Mouse (Mus musculus): ENCODE results near the gene Pik3r6. TPM values are rescaled to one million over a fixed set of nuclear protein-coding genes. Genes with fewer than 3 reads are reported as not detected.

The Pik3r6 gene
- 1 to 10 TPM; 5.0 to 6.4 TPM for total RNA-seq (2021)
- long read RNA-seq, experiment 1, partial matches to known transcripts: 0 of 6 reads
- long read RNA-seq, experiment 1, other reads (novel, unspliced or antisense): 4 of 6 reads
- long read RNA-seq, experiment 2, partial matches to known transcripts: 0 of 2 reads
- long read RNA-seq, experiment 2, other reads (novel, unspliced or antisense): 2 of 2 reads

DNA sequence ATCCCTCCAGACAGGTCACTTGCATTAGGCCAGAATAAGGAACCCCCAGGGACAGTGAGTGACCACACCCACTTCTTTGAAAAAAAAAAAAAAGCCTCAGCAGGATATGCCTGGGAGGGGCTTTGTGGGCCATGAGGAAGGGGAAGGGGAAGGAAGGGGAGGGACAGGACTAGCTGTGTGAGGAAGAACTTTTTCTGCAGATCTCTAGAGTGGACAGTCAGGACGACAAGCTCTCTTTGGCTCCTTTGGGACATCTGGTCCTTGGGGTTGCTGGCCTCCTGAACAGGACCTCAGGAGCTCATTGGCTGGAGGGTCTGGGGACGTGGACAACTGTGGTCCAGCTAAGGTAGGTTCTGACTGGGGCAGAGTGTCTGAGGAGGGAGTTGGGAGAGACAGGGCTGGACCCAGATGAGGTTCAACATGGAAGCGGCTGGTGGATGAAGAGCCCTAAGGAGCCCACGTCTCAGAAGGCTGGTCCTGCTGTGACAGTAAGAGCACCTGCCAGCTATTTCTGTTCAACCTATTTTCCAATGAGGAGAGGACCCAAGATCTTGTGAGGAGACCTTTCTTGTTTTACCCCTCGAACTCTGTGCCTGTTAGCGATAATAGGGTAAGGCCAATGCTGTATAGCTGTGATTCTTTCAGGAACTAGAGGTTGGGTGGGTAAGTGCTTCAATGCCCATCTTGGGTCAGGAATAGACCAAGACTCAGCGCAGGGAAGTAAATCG is at the start of gene Pik3r6:
Gene Pik3r6 (plus strand): TSS at position 118 of the 728 bp plus-strand sequence.
- TF ChIP-seq CTCF (IDR thresholded peaks at IDR 0.05): no peak
- H3K27ac ChIP-seq: no peak within 1 kb of the TSS
- H3K4me3 ChIP-seq: peak within 1 kb of the TSS; percentile 24
- intact Hi-C loops (cut with DNase I): no loop called here
- DNase-seq (ENCODE audit: extremely low spot score in 1 of 2, low spot score in 2 of 2): no peak

DNA sequence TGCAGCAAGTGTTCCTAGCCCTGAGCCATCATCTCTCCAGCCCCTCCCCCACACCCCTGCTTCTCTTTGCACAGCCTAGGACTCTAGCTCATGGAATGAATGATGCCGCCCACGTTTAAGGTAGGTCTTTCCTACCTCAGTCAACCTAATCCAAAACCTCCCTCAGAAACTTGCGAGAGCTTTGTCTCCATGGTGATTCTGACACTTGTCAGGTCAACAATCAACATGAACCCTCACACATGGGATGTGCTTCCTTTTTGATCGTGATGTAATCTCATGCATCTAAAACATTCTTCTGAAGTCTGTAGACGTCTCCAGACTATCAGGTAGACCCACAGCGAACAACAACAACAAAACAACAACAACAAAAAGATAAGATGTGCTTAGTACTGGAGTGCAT is 49.5 kb upstream of the Pik3r6 start:
- H3K4me3 ChIP-seq: no peak overlapping the region
- no peak overlapping the region for H3K27ac ChIP-seq
- intact Hi-C loops (cut with DNase I): no loop called here
- TF ChIP-seq CTCF (IDR thresholded peaks at IDR 0.05): no peak
- no peak for DNase-seq (ENCODE audit: extremely low spot score in 1 of 2, low spot score in 2 of 2)

DNA sequence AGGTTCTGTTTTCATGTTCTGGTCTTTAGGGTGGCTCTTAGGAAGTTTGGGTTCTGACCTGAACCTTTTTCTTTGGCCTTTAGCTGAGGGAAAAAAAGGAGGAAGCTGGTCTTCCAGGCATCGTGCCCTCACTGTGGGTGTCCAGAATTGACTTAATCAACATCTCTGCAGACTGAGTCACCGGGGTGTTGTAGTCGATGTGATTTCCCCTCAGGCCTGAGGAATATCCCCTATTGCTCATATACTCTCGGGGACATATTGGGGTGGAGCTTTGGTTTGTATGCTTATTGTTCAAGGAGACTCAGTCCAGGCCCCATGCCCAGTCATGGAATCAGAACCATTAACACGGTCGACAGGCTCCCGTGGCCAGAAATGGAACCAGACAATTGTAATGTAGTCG is 44.7 kb upstream of the Pik3r6 start:
- Histone ChIP-seq H3K4me3 (no peak overlapping the region), H3K27ac (no peak overlapping the region)
- intact Hi-C loops (cut with DNase I): no loop called here
- DNase-seq (ENCODE audit: extremely low spot score in 1 of 2, low spot score in 2 of 2): no peak
- no peak for TF ChIP-seq CTCF (IDR thresholded peaks at IDR 0.05)

DNA sequence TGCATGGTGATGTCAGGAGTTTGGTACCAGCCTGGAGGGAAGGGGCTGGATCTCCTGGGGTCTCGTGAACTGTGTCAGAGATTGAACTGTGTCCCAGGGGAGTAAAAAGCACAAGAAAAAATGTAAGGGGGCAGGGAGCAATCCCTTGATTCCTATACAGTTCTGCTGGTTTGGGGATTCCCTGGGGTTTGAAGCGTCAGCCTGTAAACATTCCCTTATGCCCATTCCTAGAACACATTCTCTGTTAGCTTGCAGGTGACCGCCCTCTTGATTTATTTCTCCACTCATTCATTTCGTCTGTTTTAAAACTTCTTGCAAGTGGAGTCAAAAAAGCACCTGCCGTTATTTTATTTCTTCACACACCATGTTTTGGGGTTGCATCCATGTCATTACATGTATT is 43.8 kb upstream of the Pik3r6 start:
- H3K4me3 ChIP-seq: no peak overlapping the region
- intact Hi-C loops (cut with DNase I): no loop called here
- DNase-seq (ENCODE audit: extremely low spot score in 1 of 2, low spot score in 2 of 2): no peak
- no peak for TF ChIP-seq CTCF (IDR thresholded peaks at IDR 0.05)
- no peak overlapping the region for H3K27ac ChIP-seq

DNA sequence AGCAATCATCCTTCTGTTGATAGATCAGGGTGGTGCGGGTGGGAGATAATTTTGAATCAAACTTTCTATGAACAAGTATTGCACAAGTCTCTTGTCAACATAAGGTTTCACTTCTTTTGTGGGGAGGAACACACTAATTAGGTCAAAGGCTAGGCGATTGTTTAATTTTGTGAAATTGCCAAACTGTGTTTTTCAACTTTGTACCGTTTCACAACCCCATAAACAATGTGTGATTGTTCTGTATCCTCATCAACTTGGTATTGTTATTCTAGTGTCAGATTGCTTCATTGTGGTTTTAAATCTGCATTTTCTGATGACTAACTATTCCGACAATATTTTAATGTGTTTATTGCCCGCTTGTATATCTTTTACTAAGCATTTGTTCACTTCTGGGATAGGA is 43.3 kb upstream of the Pik3r6 start:
- H3K27ac ChIP-seq: no peak overlapping the region
- H3K4me3 ChIP-seq: no peak overlapping the region
- no peak for TF ChIP-seq CTCF (IDR thresholded peaks at IDR 0.05)
- intact Hi-C loops (cut with DNase I): no loop called here
- no peak for DNase-seq (ENCODE audit: extremely low spot score in 1 of 2, low spot score in 2 of 2)

DNA sequence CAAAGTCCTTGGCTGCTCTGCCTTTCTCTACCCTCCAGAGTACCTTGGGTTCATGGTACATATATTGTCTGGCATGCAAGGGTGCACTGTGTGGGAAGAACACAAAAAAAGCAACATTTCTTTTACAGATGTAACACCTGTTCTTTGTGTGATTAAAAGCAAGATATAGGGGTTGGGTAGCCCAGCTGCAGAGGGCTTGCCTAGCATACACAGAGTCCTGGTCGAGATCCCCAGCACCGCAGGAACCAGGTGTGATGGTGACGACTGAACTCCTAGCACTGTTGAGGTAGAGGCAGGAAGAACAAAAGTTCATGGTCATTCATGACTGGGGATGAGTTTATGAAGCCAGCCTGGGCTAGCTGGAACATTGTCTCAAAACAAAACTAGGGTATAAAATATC is 40.1 kb upstream of the Pik3r6 start:
- no peak overlapping the region for H3K4me3 ChIP-seq
- no peak for TF ChIP-seq CTCF (IDR thresholded peaks at IDR 0.05)
- no peak overlapping the region for H3K27ac ChIP-seq
- intact Hi-C loops (cut with DNase I): no loop called here
- no peak for DNase-seq (ENCODE audit: extremely low spot score in 1 of 2, low spot score in 2 of 2)

DNA sequence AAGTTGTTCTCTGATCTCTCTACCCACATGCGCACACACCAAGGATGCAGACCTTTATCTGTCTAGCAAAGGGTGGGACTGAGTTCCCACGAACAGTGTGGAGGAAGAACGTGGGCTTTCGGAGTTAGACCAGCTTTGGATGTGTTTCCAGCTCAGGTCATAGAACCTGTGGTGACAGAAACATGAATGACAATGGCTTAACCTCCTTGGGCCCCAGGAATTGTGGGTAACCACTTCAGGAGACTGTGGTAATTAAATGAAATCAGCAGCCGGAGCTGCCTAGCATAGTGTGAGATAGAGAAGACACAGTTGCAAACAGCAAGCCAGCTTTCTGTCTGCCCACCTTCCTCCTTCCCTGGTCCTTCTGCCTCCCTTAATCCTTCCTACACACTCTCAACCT is 38.6 kb upstream of the Pik3r6 start:
- intact Hi-C loops (cut with DNase I): no loop called here
- Histone ChIP-seq H3K27ac (no peak overlapping the region), H3K4me3 (no peak overlapping the region)
- DNase-seq (ENCODE audit: extremely low spot score in 1 of 2, low spot score in 2 of 2): no peak
- TF ChIP-seq CTCF (IDR thresholded peaks at IDR 0.05): no peak

DNA sequence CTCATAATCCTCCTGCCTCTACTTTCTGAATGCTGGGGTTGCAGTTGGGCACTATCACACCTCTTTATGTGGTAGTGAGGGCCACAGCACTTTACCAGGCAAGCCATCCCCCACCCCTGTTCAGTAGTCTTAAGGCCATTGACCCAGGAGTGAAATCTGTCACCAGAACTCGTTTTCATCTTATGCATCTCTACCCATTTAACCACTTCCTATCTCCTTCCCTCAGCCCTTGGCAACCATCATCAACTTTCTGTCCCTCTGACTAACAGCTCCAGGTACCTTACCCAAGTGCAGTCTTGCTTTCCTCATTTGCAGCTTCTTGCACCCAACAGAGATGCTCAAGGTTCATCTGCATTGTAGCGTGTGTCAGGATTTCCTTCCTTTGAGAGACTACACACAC is 37.7 kb upstream of the Pik3r6 start:
- no peak for TF ChIP-seq CTCF (IDR thresholded peaks at IDR 0.05)
- Histone ChIP-seq H3K4me3 (no peak overlapping the region), H3K27ac (no peak overlapping the region)
- intact Hi-C loops (cut with DNase I): no loop called here
- no peak for DNase-seq (ENCODE audit: extremely low spot score in 1 of 2, low spot score in 2 of 2)

DNA sequence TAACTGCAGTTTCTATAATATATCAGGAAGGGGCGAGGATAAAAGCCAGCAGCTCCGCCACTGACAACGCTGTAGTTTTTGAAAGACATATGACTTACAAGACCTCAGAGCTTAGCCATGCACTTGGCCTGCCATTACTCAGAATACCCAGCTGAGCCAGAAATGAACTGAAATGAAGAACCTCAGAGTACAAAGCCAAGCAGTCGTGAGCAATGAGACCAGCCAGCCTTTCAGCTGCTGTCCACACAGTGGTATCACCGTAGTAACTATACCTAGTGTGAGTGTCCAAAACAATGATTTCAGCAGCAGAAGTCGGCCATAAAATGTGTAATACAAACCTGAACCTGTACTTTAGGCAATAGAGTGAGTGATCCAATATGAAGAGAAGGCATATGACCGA is 35.4 kb upstream of the Pik3r6 start:
- no peak for DNase-seq (ENCODE audit: extremely low spot score in 1 of 2, low spot score in 2 of 2)
- H3K4me3 ChIP-seq: no peak overlapping the region
- H3K27ac ChIP-seq: no peak overlapping the region
- no peak for TF ChIP-seq CTCF (IDR thresholded peaks at IDR 0.05)
- intact Hi-C loops (cut with DNase I): no loop called here

DNA sequence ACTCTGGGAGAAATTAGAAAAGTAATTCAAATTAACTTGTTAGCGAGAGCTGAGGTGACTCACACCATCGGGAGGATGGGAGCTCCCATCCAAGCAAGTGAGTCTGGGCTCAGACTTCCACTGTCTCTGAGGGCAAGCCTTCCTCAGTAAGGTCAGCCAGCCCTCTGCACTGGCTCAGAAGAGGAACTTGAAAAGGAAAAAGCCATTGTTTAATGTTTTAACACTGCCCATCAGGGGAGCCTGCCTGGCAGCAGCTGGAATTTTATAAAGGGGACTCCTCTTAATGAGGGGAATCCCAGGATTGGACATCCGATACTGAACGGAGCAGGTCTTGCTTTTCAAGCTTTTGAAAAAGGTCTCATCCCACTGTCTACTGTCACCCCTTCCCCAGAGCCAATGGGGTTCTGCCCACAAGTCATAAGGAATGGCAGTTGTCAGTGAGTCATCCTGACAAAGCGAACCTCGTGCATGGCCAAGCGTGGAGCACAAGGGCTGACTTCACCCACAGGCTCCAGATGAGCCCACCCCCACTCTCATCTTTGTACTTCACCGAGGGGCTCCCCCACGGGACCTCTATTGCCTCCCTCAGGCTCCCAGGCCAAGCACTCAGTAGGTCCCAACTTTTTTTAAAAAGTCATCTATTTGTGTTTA is 34.7 kb upstream of the Pik3r6 start:
- no peak for DNase-seq (ENCODE audit: extremely low spot score in 1 of 2, low spot score in 2 of 2)
- intact Hi-C loops (cut with DNase I): no loop called here
- TF ChIP-seq CTCF (IDR thresholded peaks at IDR 0.05): no peak
- Histone ChIP-seq H3K4me3 (no peak overlapping the region), H3K27ac (no peak overlapping the region)

DNA sequence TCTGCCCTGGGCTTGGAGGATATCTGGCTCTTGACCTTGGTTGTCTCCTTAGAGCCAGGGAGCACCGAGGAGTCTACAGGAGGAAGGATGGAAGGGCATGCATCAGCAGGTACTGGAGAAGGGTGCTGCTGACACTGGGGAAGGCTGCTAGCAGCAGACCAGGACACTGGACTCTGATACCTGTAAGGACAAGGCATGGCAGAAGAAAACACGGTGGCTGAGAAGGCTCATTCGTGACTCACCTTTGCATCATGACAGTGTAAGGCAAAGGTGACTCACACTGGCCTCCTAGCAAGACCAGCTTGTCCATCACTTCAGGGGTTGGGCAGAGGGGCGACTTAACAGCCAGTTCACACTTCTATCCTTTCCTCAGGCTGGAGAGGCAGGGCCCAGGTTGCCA is 33.9 kb upstream of the Pik3r6 start:
- no peak for TF ChIP-seq CTCF (IDR thresholded peaks at IDR 0.05)
- H3K4me3 ChIP-seq: no peak overlapping the region
- intact Hi-C loops (cut with DNase I): no loop called here
- no peak overlapping the region for H3K27ac ChIP-seq
- no peak for DNase-seq (ENCODE audit: extremely low spot score in 1 of 2, low spot score in 2 of 2)

DNA sequence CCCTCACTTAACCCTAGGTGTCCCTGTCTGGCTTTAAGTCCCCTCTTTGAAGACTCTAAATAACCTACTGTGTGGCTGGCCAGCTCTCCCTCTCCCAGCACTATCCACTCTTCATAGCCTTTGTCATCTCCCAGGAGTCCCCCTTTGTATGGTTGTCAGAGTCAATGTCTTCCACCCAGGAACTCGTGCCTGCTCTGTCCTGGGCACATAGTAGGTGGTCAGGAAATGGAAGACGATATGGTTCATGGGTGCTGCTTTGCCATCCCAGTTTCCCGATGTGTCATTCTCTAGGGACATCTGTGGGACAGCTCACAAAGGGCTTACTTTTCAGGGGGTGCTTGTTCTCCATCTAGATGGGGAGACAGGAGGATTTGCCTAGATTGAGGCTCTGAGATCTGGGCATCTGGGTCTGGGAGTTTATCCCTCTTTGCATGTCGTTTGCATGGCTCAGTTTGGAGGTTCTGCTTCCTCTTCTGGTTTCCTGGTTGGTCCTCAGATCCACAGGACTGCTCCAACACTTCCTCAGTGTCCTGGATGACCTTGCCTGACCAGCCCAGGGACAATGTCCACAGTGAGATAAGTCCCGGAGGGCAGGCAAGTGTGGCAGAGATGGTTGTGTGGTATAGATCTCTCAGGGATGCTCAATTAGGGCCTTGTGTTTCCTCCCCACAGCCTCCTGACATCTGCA is 30.5 kb upstream of the Pik3r6 start:
- Histone ChIP-seq H3K4me3 (no peak overlapping the region), H3K27ac (no peak overlapping the region)
- no peak for DNase-seq (ENCODE audit: extremely low spot score in 1 of 2, low spot score in 2 of 2)
- no peak for TF ChIP-seq CTCF (IDR thresholded peaks at IDR 0.05)
- intact Hi-C loops (cut with DNase I): no loop called here

Data from left cerebral cortex, adult 2 months (tissue).